Mouse (Mus musculus): ENCODE results near the gene Fndc7.
"Not testable (repeated sequence)": the region's sequence is repeated elsewhere in the genome, so short reads cannot be mapped to it uniquely, and the experiment has no call there.

Fndc7 gene

GRCm38 (mm10) chr3:108853266-108853665 lies 36.5 kb downstream of the Fndc7 start:
- DNase-seq (ENCODE audit: low spot score), result no peak

- DNase-seq (ENCODE audit: low spot score), result no peak
Observed at GRCm38 (mm10) chr3:108851996-108852697, 37.7 kb downstream of the Fndc7 start.

GRCm38 (mm10) chr3:108851554-108851953 lies 38.3 kb downstream of the Fndc7 start:
- no peak for DNase-seq (ENCODE audit: low spot score)

- DNase-seq (ENCODE audit: low spot score), result no peak
Observed at GRCm38 (mm10) chr3:108851075-108851474, 38.7 kb downstream of the Fndc7 start.

- DNase-seq (ENCODE audit: low spot score), result no peak
Observed at GRCm38 (mm10) chr3:108850506-108850905, 39.3 kb downstream of the Fndc7 start.

GRCm38 (mm10) chr3:108846616-108847015 lies 43.2 kb downstream of the Fndc7 start:
- DNase-seq (ENCODE audit: low spot score), result no peak

GRCm38 (mm10) chr3:108844521-108844920 lies 45.3 kb downstream of the Fndc7 start:
- DNase-seq (ENCODE audit: low spot score), result no peak

GRCm38 (mm10) chr3:108844026-108844425 lies 45.8 kb downstream of the Fndc7 start:
- DNase-seq (ENCODE audit: low spot score), result no peak

- no peak for DNase-seq (ENCODE audit: low spot score)
Observed at GRCm38 (mm10) chr3:108840716-108841054, 49.1 kb downstream of the Fndc7 start.

GRCm38 (mm10) chr3:108840000-108840715 lies 49.6 kb downstream of the Fndc7 start, which contains the start of gene Stxbp3:
Stxbp3 (minus strand) TSS chr3:108840526.
- peak; percentile 98 for DNase-seq (ENCODE audit: low spot score)

GRCm38 (mm10) chr3:108839647-108839999 lies 50.2 kb downstream of the Fndc7 start:
- no peak for DNase-seq (ENCODE audit: low spot score)

GRCm38 (mm10) chr3:108838980-108839379 lies 50.8 kb downstream of the Fndc7 start:
- DNase-seq (ENCODE audit: low spot score), result no peak

GRCm38 (mm10) chr3:108836931-108837330 lies 52.9 kb downstream of the Fndc7 start:
- DNase-seq (ENCODE audit: low spot score), result no peak

- DNase-seq (ENCODE audit: low spot score), result not testable (repeated sequence)
Observed at GRCm38 (mm10) chr3:108833717-108834116, 56.1 kb downstream of the Fndc7 start.

GRCm38 (mm10) chr3:108831750-108832149 lies 58.1 kb downstream of the Fndc7 start:
- DNase-seq (ENCODE audit: low spot score), result peak; percentile 27

- no peak for DNase-seq (ENCODE audit: low spot score)
Observed at GRCm38 (mm10) chr3:108830493-108830892, 59.3 kb downstream of the Fndc7 start.

GRCm38 (mm10) chr3:108815631-108816030 lies 74.2 kb downstream of the Fndc7 start:
- DNase-seq (ENCODE audit: low spot score), result no peak

GRCm38 (mm10) chr3:108810747-108811263 lies 79.0 kb downstream of the Fndc7 start:
- DNase-seq (ENCODE audit: low spot score), result no peak

GRCm38 (mm10) chr3:108805622-108806021 lies 84.2 kb downstream of the Fndc7 start:
- no peak for DNase-seq (ENCODE audit: low spot score)

Measured in T-cell, adult 2 months (primary cell).